Mouse (Mus musculus) heart, postnatal 0 days (tissue): ENCODE results near the gene Srd5a1. TPM values are rescaled to one million over a fixed set of nuclear protein-coding genes. Genes with fewer than 3 reads are reported as not detected.

Source experiments
- ATAC-seq: fragments of 200-750 bp; cut with Nextera tagmentation; 2 replicates; pipeline ENCODE4 v1.8.0; 2017; ENCODE audit warnings: low read depth, moderate number of reproducible peaks, moderate library complexity; ENCODE audit not compliant: insufficient read depth
- DNase-seq: peaks from one replicate; pipeline ENCODE4 v3.0.0-alpha.2; 2016; ENCODE audit warnings: low spot score
- H3K27ac ChIP-seq: fragments of 300-500 bp; sonication (generic); 2 replicates; pipeline ENCODE4 v1.5.1; 2014; ENCODE audit warnings: low read depth, mild to moderate bottlenecking
- H3K27me3 ChIP-seq: fragments of 300-500 bp; sonication (generic); 2 replicates; pipeline ENCODE4 v1.6.1; 2014; ENCODE audit warnings: low read length, mixed read lengths; ENCODE audit not compliant: control insufficient read depth, insufficient read depth
- H3K36me3 ChIP-seq: fragments of 300-500 bp; sonication (generic); replicated peaks from 2 replicates; pipeline ENCODE4 v1.6.1; 2014; ENCODE audit warnings: low read length, mixed read lengths; ENCODE audit not compliant: control insufficient read depth, insufficient read depth
- H3K4me1 ChIP-seq: fragments of 300-500 bp; sonication (generic); 2 replicates; pipeline ENCODE4 v1.6.1; 2014; ENCODE audit warnings: antibody characterized with exemption; ENCODE audit not compliant: control insufficient read depth, insufficient read depth
- H3K4me2 ChIP-seq: fragments of 300-500 bp; sonication (generic); 2 replicates; pipeline ENCODE4 v1.6.1; 2014; ENCODE audit warnings: low read depth, mild to moderate bottlenecking, low read length, moderate library complexity
- H3K4me3 ChIP-seq: fragments of 300-500 bp; sonication (generic); 2 replicates; pipeline ENCODE4 v1.5.1; 2014; ENCODE audit warnings: low read depth, low read length
- H3K9ac ChIP-seq: fragments of 300-500 bp; sonication (generic); replicated peaks from 2 replicates; pipeline ENCODE4 v1.6.1; 2014; ENCODE audit warnings: low read depth, low read length, mixed read lengths
- H3K9me3 ChIP-seq: fragments of 300-500 bp; sonication (generic); replicated peaks from 2 replicates; pipeline ENCODE4 v1.6.1; 2016; ENCODE audit warnings: low read length; ENCODE audit not compliant: control insufficient read depth
- CTCF ChIP-seq: IDR thresholded peaks from 2 replicates; pipeline ENCODE4 v1.5.1; 2016; ENCODE audit warnings: antibody characterized with exemption, control low read depth, low read depth
- EP300 ChIP-seq: IDR thresholded peaks from 2 replicates; pipeline ENCODE4 v1.6.1; 2016; ENCODE audit warnings: antibody characterized with exemption, low read depth
- WGBS: fragments of 180-500 bp; shearing (Covaris S2); extraction: QIAGEN DNeasy Blood & Tissue Kit; methylation state at CpG from one replicate; pipeline ENCODE4 v1.1.7; 2014; 5-methylcytosine and 5-hydroxymethylcytosine counted together
- polyA plus RNA-seq: library from polyadenylated mRNA; unstranded; fragments of >200 nt; fragmentation: Nextera tagmentation; extraction: Ambion mirVana; gene quantifications from 2 replicates; pipeline ENCODE4 v1.2.1, GENCODE M21; 2015
- total RNA-seq: library from RNA; depleted of rRNA; stranded (reverse); fragments of >200 nt; gene quantifications from 2 replicates; pipeline ENCODE4 v1.2.3, GENCODE M21; 2014; ENCODE audit warnings: low replicate concordance; rRNA removed

Srd5a1 gene
- total RNA-seq (0.77 and 3.5 TPM in 2 replicates), polyA plus RNA-seq (3.0 and 3.3 TPM in 2 replicates)

GRCm38 (mm10) chr13:69611398-69612174, at the start of gene Srd5a1:
TSS of gene Srd5a1 (minus strand) at chr13:69611442.
- Histone ChIP-seq H3K27ac (peak within 1 kb of the TSS; percentile 46), H3K4me3 (peak within 1 kb of the TSS; percentile 98), H3K4me1 (peaks cover 13% of the 10 kb centered on the region), H3K36me3 (peaks cover 33% of the 10 kb centered on the region), H3K4me2 (peak within 1 kb of the TSS; percentile 94), H3K27me3 (no peaks in the 10 kb centered on the region), H3K9ac (peak within 1 kb of the TSS; percentile 83), H3K9me3 (no peaks in the 10 kb centered on the region)
- WGBS, result under 1% methylated on average over 67 of the region's 69 CpGs
- ATAC-seq, result peak; percentile 99
- TF ChIP-seq CTCF (no peak), EP300 (peak; percentile 98)
- DNase-seq, result peak; percentile 99

- Histone ChIP-seq H3K4me3 (no peak overlapping the region), H3K27ac (no peak overlapping the region), H3K9ac (no peak overlapping the region), H3K4me2 (no peak overlapping the region), H3K4me1 (no peaks in the 10 kb centered on the region), H3K9me3 (no peaks in the 10 kb centered on the region), H3K27me3 (no peaks in the 10 kb centered on the region), H3K36me3 (no peaks in the 10 kb centered on the region)
- 58% methylated on average over 3 of the region's 3 CpGs for WGBS
- no peak for ATAC-seq
- DNase-seq, result no peak
- TF ChIP-seq CTCF (no peak), EP300 (no peak)
Measured at GRCm38 (mm10) chr13:69654508-69654907, 43.3 kb upstream of the Srd5a1 start.

DNA sequence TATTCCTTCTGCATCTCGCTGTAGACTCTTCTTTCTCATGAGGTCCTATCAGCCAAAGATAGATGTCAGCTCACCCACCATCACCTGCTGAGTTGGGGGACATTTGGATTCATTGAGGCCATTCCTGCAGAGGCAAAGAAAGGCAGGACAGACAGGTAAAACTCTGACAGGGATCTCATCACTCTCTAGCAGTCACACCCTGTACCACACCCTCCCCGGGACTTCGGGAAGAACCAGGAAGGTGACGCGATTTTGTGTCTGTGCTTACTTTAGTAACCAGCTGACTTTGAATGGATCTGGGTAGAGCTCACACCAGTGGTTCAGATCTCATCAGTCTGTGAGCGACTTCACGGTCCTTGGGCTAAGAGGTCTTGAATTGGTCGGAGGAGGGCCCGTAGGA, 35.2 kb upstream of the Srd5a1 start:
- Histone ChIP-seq H3K27ac (no peak overlapping the region), H3K9me3 (no peaks in the 10 kb centered on the region), H3K9ac (no peak overlapping the region), H3K36me3 (no peaks in the 10 kb centered on the region), H3K4me2 (no peak overlapping the region), H3K4me3 (no peak overlapping the region), H3K27me3 (no peaks in the 10 kb centered on the region), H3K4me1 (no peaks in the 10 kb centered on the region)
- ATAC-seq (no peak), DNase-seq (no peak)
- WGBS, result 70% methylated on average over 9 of the region's 9 CpGs
- TF ChIP-seq EP300 (no peak), CTCF (no peak)

DNA sequence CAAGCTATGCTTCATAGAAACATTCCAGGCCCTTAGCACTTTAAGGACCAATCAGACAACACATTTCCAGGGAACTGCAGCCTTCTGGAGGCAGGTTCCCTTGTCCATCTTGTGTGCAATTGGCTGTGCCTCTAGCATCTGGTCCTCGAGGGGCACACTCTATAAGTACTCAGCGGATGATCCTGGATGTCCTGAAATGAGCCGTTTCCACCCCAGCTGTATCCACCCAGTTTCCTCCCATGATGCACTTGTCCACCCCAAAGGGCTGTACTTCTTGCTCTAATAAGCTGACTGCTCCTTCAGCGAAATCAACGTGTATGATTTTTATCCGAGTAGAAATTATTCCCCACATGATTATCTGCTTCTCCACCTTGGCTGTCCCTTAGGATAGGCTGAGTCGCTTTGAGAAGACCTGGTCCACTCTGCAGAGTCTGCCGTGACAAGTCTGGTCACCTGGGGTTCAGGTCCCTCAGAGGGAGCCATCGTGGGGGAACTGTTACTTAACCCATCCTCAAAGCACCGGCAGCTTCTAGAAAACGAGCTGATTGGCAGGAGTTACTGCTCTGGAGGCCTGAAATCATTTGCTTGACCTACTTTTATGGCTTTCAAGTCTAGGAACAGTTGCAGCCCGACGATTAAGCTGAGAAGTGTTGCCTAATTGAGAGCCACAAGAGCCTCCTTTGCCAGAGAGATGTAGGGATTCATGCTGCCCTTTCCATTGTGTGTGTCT, 34.6 kb upstream of the Srd5a1 start:
- H3K4me3 ChIP-seq, result no peak overlapping the region
- DNase-seq (no peak), ATAC-seq (no peak)
- H3K4me2 ChIP-seq, result no peak overlapping the region
- no peaks in the 10 kb centered on the region for H3K36me3 ChIP-seq
- H3K4me1 ChIP-seq, result no peaks in the 10 kb centered on the region
- no peaks in the 10 kb centered on the region for H3K9me3 ChIP-seq
- H3K27ac ChIP-seq, result no peak overlapping the region
- H3K9ac ChIP-seq, result no peak overlapping the region
- WGBS, result 72% methylated on average over 13 of the region's 13 CpGs
- TF ChIP-seq CTCF, result no peak
- no peak for TF ChIP-seq EP300
- no peaks in the 10 kb centered on the region for H3K27me3 ChIP-seq

GRCm38 (mm10) chr13:69644427-69645166, 33.4 kb upstream of the Srd5a1 start:
- Histone ChIP-seq H3K9me3 (no peaks in the 10 kb centered on the region), H3K9ac (no peak overlapping the region), H3K27ac (no peak overlapping the region), H3K27me3 (no peaks in the 10 kb centered on the region), H3K4me2 (no peak overlapping the region), H3K4me3 (no peak overlapping the region), H3K36me3 (0 out of 2 replicates have a peak, but pooled peaks cover 5% of the 10 kb centered on the region), H3K4me1 (no peaks in the 10 kb centered on the region)
- WGBS, result 75% methylated on average over 13 of the region's 13 CpGs
- DNase-seq (no peak), ATAC-seq (no peak)
- TF ChIP-seq CTCF, result no peak
- TF ChIP-seq EP300, result no peak
